Mouse (Mus musculus) T-helper 2 cell (primary cell): ENCODE measurements around the gene Dcxr.

Source experiments
- in situ Hi-C: fragments of 300-600 bp; cut with MboI, MseI; formaldehyde crosslinking; loops from one replicate; pipeline ENCODE4 v1.15.1; 2025; ENCODE audit warnings: high pct_unique_total_duplicates

Dcxr gene

GRCm38 (mm10) chr11:120710672-120711071 is 16.4 kb downstream of the Dcxr start:
- in situ Hi-C loops = loop anchor here (10.0 kb wide), 1 partner anchor 86 kb away; the partner anchor contains the start of gene Sirt7

- in situ Hi-C loops = no loop called here
These were observed 17.5 kb downstream of the Dcxr start for GRCm38 (mm10) chr11:120709551-120709950.

- in situ Hi-C loops = no loop called here
These were observed 19.1 kb downstream of the Dcxr start for GRCm38 (mm10) chr11:120707969-120708368.

- in situ Hi-C loops = no loop called here
These were observed 19.9 kb downstream of the Dcxr start for GRCm38 (mm10) chr11:120707225-120707624.

- in situ Hi-C loops = no loop called here
These were observed 21.0 kb downstream of the Dcxr start for GRCm38 (mm10) chr11:120706120-120706519.

- in situ Hi-C loops = no loop called here
These were observed 22.4 kb downstream of the Dcxr start for GRCm38 (mm10) chr11:120704486-120705325.

GRCm38 (mm10) chr11:120703696-120704454 is 23.2 kb downstream of the Dcxr start:
- in situ Hi-C loops = no loop called here

GRCm38 (mm10) chr11:120697741-120698140 is 29.3 kb downstream of the Dcxr start:
- in situ Hi-C loops = loop anchor here (10.0 kb wide), 1 partner anchor 313 kb away; no protein-coding TSS in a partner anchor

- in situ Hi-C loops = loop anchor here (10.0 kb wide), 1 partner anchor 312 kb away; no protein-coding TSS in a partner anchor
These were observed 30.5 kb downstream of the Dcxr start for GRCm38 (mm10) chr11:120696568-120696967.

- in situ Hi-C loops = loop anchor here (10.0 kb wide), 1 partner anchor 311 kb away; no protein-coding TSS in a partner anchor
These were observed 31.4 kb downstream of the Dcxr start for GRCm38 (mm10) chr11:120695641-120696040.

GRCm38 (mm10) chr11:120695184-120695583 is 31.9 kb downstream of the Dcxr start:
- in situ Hi-C loops = loop anchor here (10.0 kb wide), 1 partner anchor 310 kb away; no protein-coding TSS in a partner anchor

GRCm38 (mm10) chr11:120693461-120693860 is 33.6 kb downstream of the Dcxr start:
- in situ Hi-C loops = loop anchor here (10.0 kb wide), 1 partner anchor 309 kb away; no protein-coding TSS in a partner anchor

- in situ Hi-C loops = loop anchor here (10.0 kb wide), 1 partner anchor 308 kb away; no protein-coding TSS in a partner anchor
These were observed 34.5 kb downstream of the Dcxr start for GRCm38 (mm10) chr11:120692471-120693011.

- in situ Hi-C loops = no loop called here
These were observed 37.7 kb downstream of the Dcxr start for GRCm38 (mm10) chr11:120689365-120689764.

- in situ Hi-C loops = no loop called here
These were observed 40.3 kb downstream of the Dcxr start for GRCm38 (mm10) chr11:120686650-120687272.

GRCm38 (mm10) chr11:120684660-120685059 is 42.4 kb downstream of the Dcxr start:
- in situ Hi-C loops = no loop called here

GRCm38 (mm10) chr11:120684086-120684485 is 43.0 kb downstream of the Dcxr start:
- in situ Hi-C loops = no loop called here

GRCm38 (mm10) chr11:120683536-120683935 is 43.5 kb downstream of the Dcxr start:
- in situ Hi-C loops = no loop called here

- in situ Hi-C loops = no loop called here
These were observed 44.4 kb downstream of the Dcxr start for GRCm38 (mm10) chr11:120682683-120683082.

- in situ Hi-C loops = no loop called here
These were observed 47.2 kb downstream of the Dcxr start for GRCm38 (mm10) chr11:120679909-120680308.

- in situ Hi-C loops = no loop called here
These were observed 50.1 kb downstream of the Dcxr start for GRCm38 (mm10) chr11:120676951-120677350.
